Mouse (Mus musculus): ENCODE measurements at regions not wholly inside any gene's neighbourhood (a gene's known extent, or its start where the extent isn't known, plus 50 kb on each side); places are given as distances from the start of the nearest gene placed in this dataset.
"Not testable (repeated sequence)": the region's sequence is repeated elsewhere in the genome, so short reads cannot be mapped to it uniquely, and the experiment has no call there.

DNA sequence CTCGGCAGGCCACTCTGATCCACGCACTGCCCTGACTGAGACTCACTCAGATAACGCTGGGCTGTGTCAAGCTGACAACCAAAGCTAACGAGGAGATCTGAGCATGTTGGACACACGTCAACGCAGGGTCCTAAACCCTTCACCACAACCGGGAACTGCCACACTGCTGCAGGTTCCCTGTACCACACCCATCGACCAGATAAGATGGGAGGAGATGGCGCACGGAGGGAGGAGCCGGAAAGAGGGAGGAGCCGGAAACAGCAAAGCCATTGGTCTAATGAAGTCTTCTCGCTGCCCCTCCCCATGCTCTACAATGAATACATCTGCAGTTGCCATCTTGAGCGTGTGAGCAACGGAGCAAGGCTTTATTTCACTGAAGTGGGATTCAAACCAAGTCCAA lies 182.9 kb upstream of the Rpl38 start:
- Histone ChIP-seq H3K27ac (replicated peaks; ENCODE audit: low read depth, low read length) (no peak overlapping the region), H3K9me3 (ENCODE audit: control insufficient read depth, low read length) (no peaks in the 10 kb centered on the region), H3K4me2 (ENCODE audit: low read depth, low read length) (no peak overlapping the region), H3K4me1 (ENCODE audit: control insufficient read depth, insufficient read depth, low read length) (peaks cover 9% of the 10 kb centered on the region), H3K36me3 (ENCODE audit: control insufficient read depth, insufficient read depth, low read length) (no peaks in the 10 kb centered on the region), H3K4me3 (ENCODE audit: low read depth, low read length) (no peak overlapping the region), H3K9ac (ENCODE audit: low read depth, low read length) (no peak overlapping the region), H3K27me3 (replicated peaks; ENCODE audit: control insufficient read depth, insufficient read depth, low read length) (no peaks in the 10 kb centered on the region; the same call in 1 of the 2 replicates)
- no peak for ATAC-seq (ENCODE audit: low read depth)
- 71% methylated on average over 15 of the region's 15 CpGs for WGBS
- no peak for DNase-seq (ENCODE audit: low spot score)

DNA sequence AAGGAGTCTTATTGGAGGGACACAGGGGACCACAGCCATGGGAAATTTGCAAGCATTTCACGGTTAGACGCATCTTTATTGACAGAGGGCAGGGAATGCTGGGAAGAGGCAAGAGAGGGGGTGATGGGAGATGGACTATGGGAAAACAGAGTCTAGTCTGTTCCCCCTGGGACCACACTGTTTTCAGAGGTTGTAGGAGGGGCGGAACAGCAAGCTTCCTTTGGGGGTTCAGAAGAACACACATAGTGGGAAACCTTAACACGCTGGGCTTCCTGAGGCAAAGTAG lies 183.7 kb upstream of the Rpl38 start:
- no peaks in the 10 kb centered on the region; the same call in 1 of the 2 replicates for H3K27me3 ChIP-seq (replicated peaks; ENCODE audit: control insufficient read depth, insufficient read depth, low read length)

GRCm38 (mm10) chr11:114483823-114484667 lies 184.3 kb upstream of the Rpl38 start:
- Histone ChIP-seq H3K27ac (replicated peaks; ENCODE audit: low read depth, low read length) (no peak overlapping the region), H3K36me3 (ENCODE audit: control insufficient read depth, insufficient read depth, low read length) (no peaks in the 10 kb centered on the region), H3K4me3 (ENCODE audit: low read depth, low read length) (no peak overlapping the region), H3K27me3 (replicated peaks; ENCODE audit: control insufficient read depth, insufficient read depth, low read length) (no peaks in the 10 kb centered on the region; the same call in 1 of the 2 replicates), H3K9ac (ENCODE audit: low read depth, low read length) (no peak overlapping the region), H3K4me1 (ENCODE audit: control insufficient read depth, insufficient read depth, low read length) (peaks cover 9% of the 10 kb centered on the region), H3K9me3 (ENCODE audit: control insufficient read depth, low read length) (no peaks in the 10 kb centered on the region), H3K4me2 (ENCODE audit: low read depth, low read length) (no peak overlapping the region)
- 72% methylated on average over 12 of the region's 12 CpGs for WGBS
- no peak for DNase-seq (ENCODE audit: low spot score)
- ATAC-seq (ENCODE audit: low read depth): no peak

More for the DNA sequence above, 183.7 kb upstream of the Rpl38 start:
- Histone ChIP-seq H3K4me3 (ENCODE audit: low read depth, low read length) (no peak overlapping the region), H3K27ac (replicated peaks; ENCODE audit: low read depth, low read length) (no peak overlapping the region), H3K9ac (ENCODE audit: low read depth, low read length) (no peak overlapping the region), H3K9me3 (ENCODE audit: control insufficient read depth, low read length) (no peaks in the 10 kb centered on the region), H3K4me1 (ENCODE audit: control insufficient read depth, insufficient read depth, low read length) (peaks cover 9% of the 10 kb centered on the region), H3K36me3 (ENCODE audit: control insufficient read depth, insufficient read depth, low read length) (no peaks in the 10 kb centered on the region), H3K4me2 (ENCODE audit: low read depth, low read length) (no peak overlapping the region)
- WGBS: 73% methylated on average over 4 of the region's 4 CpGs
- DNase-seq (ENCODE audit: low spot score): no peak
- ATAC-seq (ENCODE audit: low read depth): no peak

GRCm38 (mm10) chr11:114483350-114483749 lies 185.0 kb upstream of the Rpl38 start:
- WGBS: 85% methylated on average over 7 of the region's 7 CpGs
- H3K27me3 ChIP-seq (replicated peaks; ENCODE audit: control insufficient read depth, insufficient read depth, low read length); ATAC-seq (ENCODE audit: low read depth); H3K9ac ChIP-seq (ENCODE audit: low read depth, low read length); H3K4me2 ChIP-seq (ENCODE audit: low read depth, low read length); DNase-seq (ENCODE audit: low spot score); H3K27ac ChIP-seq (replicated peaks; ENCODE audit: low read depth, low read length); H3K36me3 ChIP-seq (ENCODE audit: control insufficient read depth, insufficient read depth, low read length); H3K4me3 ChIP-seq (ENCODE audit: low read depth, low read length); H3K9me3 ChIP-seq (ENCODE audit: control insufficient read depth, low read length): not testable (repeated sequence)
- peaks cover 14% of the 10 kb centered on the region for H3K4me1 ChIP-seq (ENCODE audit: control insufficient read depth, insufficient read depth, low read length)

- 76% methylated on average over 10 of the region's 10 CpGs for WGBS
- Histone ChIP-seq H3K4me3 (ENCODE audit: low read depth, low read length) (no peak overlapping the region), H3K4me1 (ENCODE audit: control insufficient read depth, insufficient read depth, low read length) (peaks cover 12% of the 10 kb centered on the region), H3K9me3 (ENCODE audit: control insufficient read depth, low read length) (no peaks in the 10 kb centered on the region), H3K27ac (replicated peaks; ENCODE audit: low read depth, low read length) (no peak overlapping the region), H3K4me2 (ENCODE audit: low read depth, low read length) (no peak overlapping the region), H3K27me3 (replicated peaks; ENCODE audit: control insufficient read depth, insufficient read depth, low read length) (no peaks in the 10 kb centered on the region; the same call in 1 of the 2 replicates), H3K36me3 (ENCODE audit: control insufficient read depth, insufficient read depth, low read length) (no peaks in the 10 kb centered on the region), H3K9ac (ENCODE audit: low read depth, low read length) (no peak overlapping the region)
- ATAC-seq (ENCODE audit: low read depth): no peak
- DNase-seq (ENCODE audit: low spot score): no peak
These were observed 186.3 kb upstream of the Rpl38 start for GRCm38 (mm10) chr11:114482070-114482469.

- ATAC-seq (ENCODE audit: low read depth): no peak
- 0 out of 2 replicates have a peak, but pooled peaks cover 7% of the 10 kb centered on the region for H3K4me1 ChIP-seq (ENCODE audit: control insufficient read depth, insufficient read depth, low read length)
- H3K9me3 ChIP-seq (ENCODE audit: control insufficient read depth, low read length): no peaks in the 10 kb centered on the region
- H3K9ac ChIP-seq (ENCODE audit: low read depth, low read length): no peak overlapping the region
- no peak overlapping the region for H3K27ac ChIP-seq (replicated peaks; ENCODE audit: low read depth, low read length)
- WGBS: 67% methylated on average over 7 of the region's 7 CpGs
- H3K27me3 ChIP-seq (replicated peaks; ENCODE audit: control insufficient read depth, insufficient read depth, low read length): no peaks in the 10 kb centered on the region
- DNase-seq (ENCODE audit: low spot score): no peak
- no peak overlapping the region for H3K4me2 ChIP-seq (ENCODE audit: low read depth, low read length)
- no peak overlapping the region for H3K4me3 ChIP-seq (ENCODE audit: low read depth, low read length)
- no peaks in the 10 kb centered on the region for H3K36me3 ChIP-seq (ENCODE audit: control insufficient read depth, insufficient read depth, low read length)
These were observed 187.3 kb upstream of the Rpl38 start for GRCm38 (mm10) chr11:114481037-114481436.

- no peaks in the 10 kb centered on the region for H3K27me3 ChIP-seq (replicated peaks; ENCODE audit: control insufficient read depth, insufficient read depth, low read length)
- H3K4me1 ChIP-seq (ENCODE audit: control insufficient read depth, insufficient read depth, low read length): 0 out of 2 replicates have a peak, but pooled peaks cover 7% of the 10 kb centered on the region
- WGBS: 77% methylated on average over 8 of the region's 8 CpGs
- no peak overlapping the region for H3K4me3 ChIP-seq (ENCODE audit: low read depth, low read length)
- no peaks in the 10 kb centered on the region for H3K9me3 ChIP-seq (ENCODE audit: control insufficient read depth, low read length)
- ATAC-seq (ENCODE audit: low read depth) (no peak), DNase-seq (ENCODE audit: low spot score) (no peak)
- H3K4me2 ChIP-seq (ENCODE audit: low read depth, low read length): no peak overlapping the region
- H3K27ac ChIP-seq (replicated peaks; ENCODE audit: low read depth, low read length): no peak overlapping the region
- H3K9ac ChIP-seq (ENCODE audit: low read depth, low read length): no peak overlapping the region
- H3K36me3 ChIP-seq (ENCODE audit: control insufficient read depth, insufficient read depth, low read length): no peaks in the 10 kb centered on the region
These were observed 188.2 kb upstream of the Rpl38 start for GRCm38 (mm10) chr11:114480119-114480540.

- Histone ChIP-seq H3K27me3 (replicated peaks; ENCODE audit: control insufficient read depth, insufficient read depth, low read length) (no peaks in the 10 kb centered on the region), H3K9ac (ENCODE audit: low read depth, low read length) (no peak overlapping the region), H3K36me3 (ENCODE audit: control insufficient read depth, insufficient read depth, low read length) (no peaks in the 10 kb centered on the region), H3K4me1 (ENCODE audit: control insufficient read depth, insufficient read depth, low read length) (0 out of 2 replicates have a peak, but pooled peaks cover 7% of the 10 kb centered on the region), H3K27ac (replicated peaks; ENCODE audit: low read depth, low read length) (no peak overlapping the region; the same call in 1 of the 2 replicates), H3K4me2 (ENCODE audit: low read depth, low read length) (0 out of 2 replicates have a peak overlapping the region, but pooled peaks have one; percentile 10), H3K9me3 (ENCODE audit: control insufficient read depth, low read length) (no peaks in the 10 kb centered on the region), H3K4me3 (ENCODE audit: low read depth, low read length) (no peak overlapping the region)
- ATAC-seq (ENCODE audit: low read depth) (peak; percentile 44; the same call in 1 of the 2 replicates), DNase-seq (ENCODE audit: low spot score) (peak; percentile 31)
- WGBS: 6% methylated on average over 7 of the region's 7 CpGs
These were observed 189.6 kb upstream of the Rpl38 start for GRCm38 (mm10) chr11:114478736-114479135.

DNA sequence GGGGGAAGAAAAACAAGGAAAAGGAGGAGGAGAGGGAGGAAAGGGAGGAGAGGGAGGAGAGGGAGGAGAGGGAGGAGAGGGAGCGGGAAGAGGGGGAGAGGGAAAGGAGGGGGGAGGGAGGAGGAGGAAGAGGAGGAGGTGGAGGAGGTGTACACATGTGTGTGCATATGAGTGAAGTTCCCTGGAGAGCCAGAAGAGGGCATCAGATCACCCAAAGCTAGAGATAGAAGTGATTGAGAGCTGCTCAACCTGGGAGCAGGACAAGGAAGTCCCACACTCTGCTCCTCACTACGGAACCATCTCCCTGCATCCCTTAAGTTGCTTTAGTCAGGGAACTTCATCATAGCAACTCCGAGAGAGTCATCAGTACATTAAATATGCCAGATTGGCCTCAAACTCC lies 191.0 kb upstream of the Rpl38 start:
- Histone ChIP-seq H3K36me3 (ENCODE audit: control insufficient read depth, insufficient read depth, low read length) (no peaks in the 10 kb centered on the region), H3K9ac (ENCODE audit: low read depth, low read length) (no peak overlapping the region), H3K4me3 (ENCODE audit: low read depth, low read length) (no peak overlapping the region), H3K27me3 (replicated peaks; ENCODE audit: control insufficient read depth, insufficient read depth, low read length) (no peaks in the 10 kb centered on the region), H3K4me2 (ENCODE audit: low read depth, low read length) (no peak overlapping the region), H3K4me1 (ENCODE audit: control insufficient read depth, insufficient read depth, low read length) (peaks cover 16% of the 10 kb centered on the region), H3K9me3 (ENCODE audit: control insufficient read depth, low read length) (no peaks in the 10 kb centered on the region), H3K27ac (replicated peaks; ENCODE audit: low read depth, low read length) (no peak overlapping the region)
- no peak for ATAC-seq (ENCODE audit: low read depth)
- no peak for DNase-seq (ENCODE audit: low spot score)
- 61% methylated on average over 3 of the region's 3 CpGs for WGBS

Measured in embryonic facial prominence, embryonic 14.5 days (tissue).